Mouse (Mus musculus) hindbrain, embryonic 10.5 days (tissue): ENCODE measurements around the gene Gm4871. TPM values are rescaled to one million over a fixed set of nuclear protein-coding genes. Genes with fewer than 3 reads are reported as not detected.
A peak's percentile ranks its signal among the peaks of the same experiment; 100 is the strongest.
"Not testable (repeated sequence)": the region's sequence is repeated elsewhere in the genome, so short reads cannot be mapped to it uniquely, and the experiment has no call there.

ENCODE experiments used
- DNase-seq: peaks from one replicate; pipeline ENCODE4 v3.0.0-alpha.2; 2017; ENCODE audit warnings: low spot score
- H3K27ac ChIP-seq: fragments of 300-500 bp; sonication (generic); 2 replicates; pipeline ENCODE4 v1.5.1; 2016; ENCODE audit warnings: mild to moderate bottlenecking, moderate library complexity
- H3K27me3 ChIP-seq: fragments of 300-500 bp; sonication (generic); 2 replicates; pipeline ENCODE4 v1.6.1; 2016; ENCODE audit warnings: mild to moderate bottlenecking; ENCODE audit not compliant: poor library complexity, insufficient read depth, severe bottlenecking
- H3K36me3 ChIP-seq: fragments of 300-500 bp; sonication (generic); 2 replicates; pipeline ENCODE4 v1.6.1; 2016; ENCODE audit warnings: mild to moderate bottlenecking, moderate library complexity
- H3K4me1 ChIP-seq: fragments of 300-500 bp; sonication (generic); replicated peaks from 2 replicates; pipeline ENCODE4 v1.6.1; 2016; ENCODE audit warnings: mild to moderate bottlenecking
- H3K4me3 ChIP-seq: fragments of 300-500 bp; sonication (generic); 2 replicates; pipeline ENCODE4 v1.5.1; 2016; ENCODE audit warnings: mild to moderate bottlenecking, moderate library complexity
- H3K9me3 ChIP-seq: fragments of 300-500 bp; sonication (generic); 2 replicates; pipeline ENCODE4 v1.6.1; 2016; ENCODE audit warnings: mild to moderate bottlenecking, moderate library complexity
- WGBS: fragments of 180-500 bp; shearing (Covaris S2); methylation state at CpG from one replicate; pipeline ENCODE4 v1.1.7; 2016; 5-methylcytosine and 5-hydroxymethylcytosine counted together
- polyA plus RNA-seq: library from polyadenylated mRNA; unstranded; fragments of >200 nt; fragmentation: Nextera tagmentation; extraction: Ambion mirVana; gene quantifications from 2 replicates; pipeline ENCODE4 v1.2.1, GENCODE M21; 2016

The Gm4871 gene
- polyA plus RNA-seq, 1 experiment from 2014 or later: 0.13 TPM

DNA sequence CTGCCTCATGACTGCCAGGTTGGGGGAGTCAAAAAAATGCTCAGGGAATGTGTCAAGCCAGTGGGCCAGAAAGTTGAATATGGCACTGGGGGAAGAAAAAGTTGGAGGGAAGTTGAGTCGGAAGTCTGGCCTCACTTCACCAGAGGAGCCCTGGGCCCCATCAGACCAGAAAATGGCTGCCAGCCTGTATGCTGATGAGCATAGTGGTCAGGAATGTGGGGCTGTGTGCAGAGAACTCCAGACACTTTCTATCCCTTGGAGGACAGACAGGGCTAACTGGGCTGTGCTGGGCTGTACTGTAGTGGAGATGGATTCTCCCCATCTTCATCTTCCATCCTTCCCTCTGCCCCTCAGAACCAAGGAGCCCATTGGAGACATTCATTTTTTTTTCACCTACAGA is 2.1 kb downstream of the Gm4871 start:
- not testable (repeated sequence) for H3K4me3 ChIP-seq, DNase-seq, H3K27me3 ChIP-seq, H3K27ac ChIP-seq, H3K4me1 ChIP-seq, H3K36me3 ChIP-seq, H3K9me3 ChIP-seq
- 86% methylated on average over 1 of the region's 1 CpGs for WGBS

DNA sequence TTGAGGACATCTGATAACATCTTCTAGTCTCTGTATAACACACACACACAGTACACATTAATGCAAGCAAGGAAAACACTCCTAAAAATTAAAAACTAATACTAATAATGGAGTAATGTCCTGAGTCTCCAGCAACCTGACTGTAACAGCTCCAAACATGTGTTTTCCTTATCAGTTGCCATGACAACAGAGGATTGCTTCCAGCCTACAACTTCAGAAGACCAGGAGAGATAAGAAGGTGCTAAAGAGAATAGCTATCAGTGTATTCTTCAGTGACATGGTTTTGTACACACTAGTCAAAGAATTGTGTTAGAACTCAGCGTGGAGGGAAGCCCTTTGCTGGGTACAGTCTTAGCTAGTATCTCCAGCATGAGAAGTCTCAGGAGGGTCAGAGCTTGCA is 11.8 kb downstream of the Gm4871 start:
- WGBS: 82% methylated on average over 1 of the region's 1 CpGs

DNA sequence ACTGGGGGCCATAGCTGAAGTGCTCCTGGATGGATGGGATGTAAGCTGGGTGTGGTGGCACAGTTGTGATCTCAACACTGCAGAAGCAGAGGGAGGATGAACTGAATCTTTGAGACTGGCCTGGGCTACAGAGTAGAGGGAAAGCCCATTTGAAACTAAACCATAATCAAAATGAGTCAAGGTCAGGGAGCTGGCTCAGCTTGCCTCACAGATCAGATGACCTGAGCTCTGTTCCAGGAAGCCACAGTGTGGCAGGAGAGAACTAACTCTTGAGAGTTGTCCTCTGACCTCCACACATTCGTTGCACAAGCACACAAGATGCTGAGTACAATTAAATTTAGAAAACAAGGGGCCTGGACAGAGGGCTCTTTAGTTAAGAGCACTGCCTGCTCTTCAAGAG is 12.3 kb downstream of the Gm4871 start:
- not testable (repeated sequence) for H3K4me1 ChIP-seq, H3K27me3 ChIP-seq, H3K4me3 ChIP-seq, H3K9me3 ChIP-seq, H3K36me3 ChIP-seq, DNase-seq, H3K27ac ChIP-seq
- WGBS: 61% methylated on average over 1 of the region's 1 CpGs

More for the DNA sequence above, 11.8 kb downstream of the Gm4871 start:
- H3K4me1 ChIP-seq, H3K27ac ChIP-seq, H3K27me3 ChIP-seq, H3K9me3 ChIP-seq, H3K4me3 ChIP-seq, DNase-seq, H3K36me3 ChIP-seq: not testable (repeated sequence)

DNA sequence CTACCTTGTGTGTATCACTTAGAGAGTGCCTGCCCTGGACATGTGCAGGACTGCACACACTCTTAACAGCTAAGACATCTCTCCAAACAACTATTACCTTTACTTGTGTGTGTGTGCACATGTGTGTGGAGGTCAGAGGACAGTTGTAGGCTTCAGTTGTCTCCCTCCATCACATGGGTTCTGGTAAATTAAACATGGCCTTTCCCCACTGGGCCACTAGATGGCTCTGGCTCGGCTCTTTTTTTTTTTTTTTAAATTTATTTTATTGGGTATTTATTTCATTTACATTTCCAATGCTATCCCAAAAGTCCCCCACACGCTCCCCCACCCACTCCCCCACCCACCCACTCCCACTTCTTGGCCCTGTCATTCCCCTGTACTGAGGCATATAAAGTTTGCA is 15.8 kb downstream of the Gm4871 start:
- not testable (repeated sequence) for H3K4me1 ChIP-seq, H3K27me3 ChIP-seq, H3K4me3 ChIP-seq, H3K36me3 ChIP-seq, DNase-seq, H3K27ac ChIP-seq, H3K9me3 ChIP-seq
- WGBS: 38% methylated on average over 2 of the region's 2 CpGs

DNA sequence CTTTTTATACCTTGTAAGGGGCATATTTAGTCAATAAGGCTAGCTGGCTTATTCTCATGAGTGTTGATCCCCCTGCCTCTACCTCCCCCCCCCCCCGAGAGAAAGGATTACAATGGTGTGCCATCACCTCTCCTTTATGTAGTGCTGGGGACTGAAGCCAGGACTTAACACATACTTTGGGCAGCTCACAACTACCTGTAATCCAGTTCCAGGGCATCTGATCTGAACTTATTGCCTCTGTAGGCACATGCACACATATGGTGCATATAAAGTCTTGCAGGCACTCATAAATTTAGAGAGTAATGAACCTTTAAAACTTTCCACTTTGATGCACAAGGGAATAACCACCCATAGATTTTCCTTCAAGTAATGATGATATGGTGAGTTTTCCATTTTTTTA is 18.3 kb downstream of the Gm4871 start:
- Histone ChIP-seq H3K27ac (no peak overlapping the region), H3K27me3 (no peaks in the 10 kb centered on the region), H3K4me3 (no peak overlapping the region), H3K9me3 (no peaks in the 10 kb centered on the region), H3K4me1 (no peaks in the 10 kb centered on the region), H3K36me3 (no peaks in the 10 kb centered on the region)
- 80% methylated on average over 1 of the region's 1 CpGs for WGBS
- no peak for DNase-seq

DNA sequence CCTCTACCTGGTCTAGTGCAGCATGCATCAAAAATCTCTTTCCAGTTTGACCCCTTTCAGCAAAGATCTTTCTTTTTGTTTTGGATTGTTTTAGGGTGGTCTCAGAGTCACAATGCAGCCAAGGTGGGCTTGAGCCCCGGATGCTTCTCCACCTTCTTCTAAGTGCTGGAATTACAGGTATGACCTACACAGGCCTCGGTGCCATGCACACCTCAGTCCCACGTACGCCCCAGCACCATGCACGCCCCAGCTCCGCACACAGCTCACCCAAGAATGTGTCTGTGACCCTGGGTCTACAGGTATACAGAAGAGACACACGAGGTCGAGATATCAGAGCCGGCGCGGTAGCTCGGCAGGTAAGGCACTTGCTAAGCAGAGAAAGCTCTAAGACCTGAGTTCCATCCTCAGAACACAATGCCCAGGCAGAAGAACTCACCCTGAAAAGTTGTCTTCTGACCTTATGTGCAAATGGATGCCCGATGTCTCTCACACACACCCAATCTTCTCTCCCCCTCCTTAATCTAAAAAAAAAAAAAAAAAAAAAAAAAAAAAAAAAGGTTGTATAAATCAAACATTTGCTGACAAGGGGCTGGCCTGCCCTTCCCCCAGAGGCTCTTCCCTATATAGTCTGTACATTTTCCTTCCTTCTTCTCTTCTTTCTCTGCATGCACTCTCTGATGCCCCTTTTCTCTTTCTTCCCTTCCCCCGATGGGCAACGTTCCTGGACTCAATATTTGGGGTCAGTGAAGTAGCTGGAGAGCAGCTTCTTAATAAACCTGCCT is 23.5 kb downstream of the Gm4871 start:
- no peaks in the 10 kb centered on the region for H3K9me3 ChIP-seq
- no peak overlapping the region for H3K27ac ChIP-seq
- H3K36me3 ChIP-seq: no peaks in the 10 kb centered on the region
- H3K4me3 ChIP-seq: no peak overlapping the region
- no peaks in the 10 kb centered on the region for H3K4me1 ChIP-seq
- WGBS: 92% methylated on average over 15 of the region's 15 CpGs
- DNase-seq: no peak
- no peaks in the 10 kb centered on the region for H3K27me3 ChIP-seq

DNA sequence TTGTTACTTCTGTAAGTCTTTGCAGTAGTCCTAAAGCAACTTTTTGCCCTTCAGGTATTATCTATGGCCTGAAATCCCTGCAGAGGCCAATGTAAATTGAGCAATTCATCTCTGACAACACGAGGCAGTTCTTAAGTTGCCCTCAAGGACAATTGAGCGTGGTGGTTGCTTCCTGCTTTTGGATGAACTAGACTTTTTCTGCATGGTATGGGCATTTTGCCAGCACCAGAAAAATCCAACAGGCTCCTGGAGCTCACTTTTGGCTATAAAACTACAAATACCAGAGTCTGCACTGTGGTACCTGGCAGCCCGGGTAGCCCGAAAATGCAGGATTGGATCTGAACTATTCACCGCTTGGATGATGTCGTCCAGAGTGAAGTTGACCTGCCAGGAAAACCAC is 27.0 kb downstream of the Gm4871 start:
- WGBS: 89% methylated on average over 6 of the region's 6 CpGs
- Histone ChIP-seq H3K4me1 (no peaks in the 10 kb centered on the region), H3K27me3 (no peaks in the 10 kb centered on the region), H3K27ac (no peak overlapping the region), H3K36me3 (no peaks in the 10 kb centered on the region), H3K4me3 (no peak overlapping the region), H3K9me3 (no peaks in the 10 kb centered on the region)
- DNase-seq: no peak

DNA sequence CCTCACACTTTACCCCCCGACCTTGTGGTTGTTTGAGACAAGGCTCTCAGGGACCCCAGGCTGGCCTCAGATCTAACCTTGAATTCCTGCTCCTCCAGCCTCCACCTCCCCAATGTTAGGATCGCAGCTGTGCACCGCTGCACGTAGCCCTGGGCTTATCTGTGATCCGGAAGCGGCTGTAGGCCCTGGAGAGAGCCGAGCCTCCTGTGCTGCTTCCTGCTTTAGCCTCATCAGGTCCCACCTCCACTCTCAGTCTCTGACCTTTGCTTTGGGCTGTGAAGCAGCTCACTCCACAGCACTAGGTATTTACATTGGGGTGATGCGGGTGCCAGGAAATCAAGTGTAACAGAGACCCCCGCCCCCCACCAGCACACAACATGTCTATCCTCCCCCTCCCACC is 28.1 kb downstream of the Gm4871 start:
- DNase-seq: no peak
- no peaks in the 10 kb centered on the region for H3K27me3 ChIP-seq
- H3K27ac ChIP-seq: no peak overlapping the region
- WGBS: 83% methylated on average over 9 of the region's 9 CpGs
- no peaks in the 10 kb centered on the region for H3K36me3 ChIP-seq
- H3K4me1 ChIP-seq: no peaks in the 10 kb centered on the region
- H3K9me3 ChIP-seq: no peaks in the 10 kb centered on the region
- no peak overlapping the region for H3K4me3 ChIP-seq

DNA sequence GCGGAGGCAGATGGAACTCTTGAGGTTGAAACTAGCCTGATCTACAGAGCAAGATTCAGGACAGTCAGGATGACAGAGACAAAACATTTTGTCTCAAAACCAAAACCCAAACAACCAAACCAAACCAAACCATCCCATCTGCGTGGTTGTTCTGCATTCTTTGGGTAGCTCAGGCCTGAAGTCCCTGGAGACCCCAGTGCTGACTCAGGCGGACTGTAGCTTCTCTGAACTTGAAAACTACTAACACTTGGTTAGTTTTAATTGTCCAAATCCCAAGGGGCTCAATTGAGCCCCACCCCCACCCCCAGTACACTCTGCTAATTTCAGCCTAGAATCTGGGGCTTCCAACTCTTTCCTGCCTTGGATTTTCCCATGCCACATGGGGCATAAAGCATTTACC is 29.2 kb downstream of the Gm4871 start:
- WGBS: 77% methylated on average over 3 of the region's 3 CpGs

DNA sequence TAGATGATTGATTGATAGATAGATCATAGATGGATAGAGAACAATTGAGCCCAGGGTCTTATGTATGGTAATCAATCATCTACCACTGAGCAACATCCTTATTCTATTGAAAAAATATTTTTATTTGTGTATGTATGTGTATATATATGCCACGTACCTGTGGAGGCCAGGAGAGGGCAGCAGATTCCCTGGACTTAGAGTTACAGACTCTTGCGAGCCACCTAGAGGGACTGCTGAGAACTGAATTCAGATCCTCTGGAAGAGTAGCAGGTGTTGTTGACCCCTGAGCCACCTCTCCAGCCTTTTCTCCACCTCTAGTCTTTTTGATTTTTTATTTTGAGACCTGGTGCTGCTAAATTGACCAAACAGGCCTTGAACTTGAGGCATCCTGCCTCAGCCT is 34.1 kb downstream of the Gm4871 start:
- Histone ChIP-seq H3K4me1 (no peaks in the 10 kb centered on the region), H3K36me3 (no peaks in the 10 kb centered on the region), H3K4me3 (no peak overlapping the region), H3K27ac (no peak overlapping the region), H3K9me3 (no peaks in the 10 kb centered on the region), H3K27me3 (no peaks in the 10 kb centered on the region)
- DNase-seq: peak; percentile 11
- 31% methylated on average over 2 of the region's 2 CpGs for WGBS

More for the DNA sequence above, 29.2 kb downstream of the Gm4871 start:
- no peaks in the 10 kb centered on the region for H3K9me3 ChIP-seq
- H3K36me3 ChIP-seq: no peaks in the 10 kb centered on the region
- H3K4me3 ChIP-seq: no peak overlapping the region
- DNase-seq: no peak
- no peaks in the 10 kb centered on the region for H3K4me1 ChIP-seq
- no peak overlapping the region for H3K27ac ChIP-seq
- H3K27me3 ChIP-seq: no peaks in the 10 kb centered on the region

DNA sequence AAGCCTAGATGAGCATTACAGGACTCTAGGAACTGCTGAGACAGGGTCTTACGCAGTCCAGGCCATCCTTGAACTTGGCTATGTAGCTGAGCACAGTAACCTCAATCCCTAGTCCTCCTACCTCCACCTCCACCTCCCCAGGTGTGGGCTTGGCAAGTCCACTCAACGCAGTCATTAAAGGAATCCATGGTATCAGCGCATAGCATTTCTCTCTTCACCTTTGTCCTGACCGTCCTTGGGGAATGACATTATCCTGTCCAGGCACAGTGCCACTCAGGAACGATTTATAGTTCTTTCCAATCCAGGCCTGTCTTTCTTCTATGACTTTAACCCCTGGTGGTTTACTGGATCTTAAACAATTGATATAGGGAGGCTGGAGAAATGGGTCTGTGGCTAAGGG is 42.1 kb downstream of the Gm4871 start:
- H3K4me3 ChIP-seq: no peak overlapping the region
- no peak for DNase-seq
- no peaks in the 10 kb centered on the region for H3K4me1 ChIP-seq
- no peaks in the 10 kb centered on the region for H3K36me3 ChIP-seq
- H3K27me3 ChIP-seq: no peaks in the 10 kb centered on the region
- H3K9me3 ChIP-seq: no peaks in the 10 kb centered on the region
- WGBS: 83% methylated on average over 5 of the region's 5 CpGs
- no peak overlapping the region for H3K27ac ChIP-seq

DNA sequence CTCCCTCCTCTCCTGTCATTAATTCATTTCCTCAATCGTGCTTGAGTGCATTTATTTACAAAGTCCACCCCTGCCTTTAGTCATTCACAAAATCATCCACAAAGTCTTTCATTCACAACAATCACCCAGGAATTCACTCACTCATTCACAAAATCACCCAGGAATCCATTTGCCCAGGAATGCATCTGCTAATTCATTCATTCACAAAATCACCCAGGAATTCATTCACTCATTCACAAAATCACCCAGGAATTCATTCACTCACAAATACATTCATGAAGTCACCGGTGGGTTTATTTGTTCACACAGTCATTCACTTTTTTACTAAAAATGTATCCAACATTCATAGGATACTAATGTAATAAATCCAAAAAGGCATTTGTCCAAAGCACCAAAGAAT is 42.5 kb downstream of the Gm4871 start:
- Histone ChIP-seq H3K4me3 (no peak overlapping the region), H3K36me3 (no peaks in the 10 kb centered on the region), H3K9me3 (no peaks in the 10 kb centered on the region), H3K27ac (no peak overlapping the region), H3K4me1 (no peaks in the 10 kb centered on the region), H3K27me3 (no peaks in the 10 kb centered on the region)
- no peak for DNase-seq
- WGBS: 68% methylated on average over 2 of the region's 2 CpGs

DNA sequence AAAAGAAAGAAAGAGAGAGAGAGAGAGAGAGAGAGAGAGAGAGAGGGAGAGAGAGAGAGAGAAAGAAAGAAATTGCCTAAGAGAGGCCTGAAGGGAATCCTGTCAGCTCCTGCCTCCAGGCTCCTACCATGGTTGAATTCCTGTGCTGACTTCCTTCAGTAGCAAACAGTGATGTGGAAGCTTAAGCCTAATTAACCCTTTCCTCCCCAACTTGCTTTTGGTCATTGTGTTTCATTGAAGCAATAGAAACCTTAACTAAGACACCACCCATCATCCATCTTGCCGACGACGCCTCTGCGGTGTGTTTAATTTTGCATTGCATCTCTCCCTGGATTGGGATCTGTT is 43.5 kb downstream of the Gm4871 start:
- no peak overlapping the region for H3K27ac ChIP-seq
- H3K4me3 ChIP-seq: no peak overlapping the region
- H3K4me1 ChIP-seq: no peaks in the 10 kb centered on the region
- H3K36me3 ChIP-seq: no peaks in the 10 kb centered on the region
- peaks cover 7% of the 10 kb centered on the region for H3K9me3 ChIP-seq
- H3K27me3 ChIP-seq: no peaks in the 10 kb centered on the region
- no peak for DNase-seq
- 87% methylated on average over 4 of the region's 4 CpGs for WGBS
